Comparison of ENCODE assay signal across 15 mouse cellular contexts in genomic region chrX:139783045-139783422, GRCm38 (mm10). TPM values are rescaled to one million over a fixed set of nuclear protein-coding genes. Genes with fewer than 3 reads are reported as not detected.
DNase-seq lines count a peak whose midpoint lies in the region; ATAC-seq lines count a peak whose summit lies in the region.
"Had no signal": no experiment of that assay in that cellular context is flagged by ENCODE, and none has a peak within 500 bp of the region (broad histone marks: within the 10 kb centered on the region; RNA-seq: fewer than 3 reads in every experiment).

No protein-coding gene starts in this region.

- no peak overlapping the region for H3K9ac ChIP-seq in midbrain, embryonic 11.5 days (ENCODE audit: low read length)
- no peak overlapping the region for H3K9ac ChIP-seq in midbrain, embryonic 15.5 days
- H3K9ac ChIP-seq: lung, embryonic 15.5 days; neural tube, embryonic 13.5 days had no signal

- intact Hi-C loops in heart, postnatal 14 days (cut with DNase I): no loop called here

- H3K9me3 ChIP-seq in midbrain, embryonic 11.5 days (ENCODE audit: control insufficient read depth, low read length): no peaks in the 10 kb centered on the region
- no peaks in the 10 kb centered on the region for H3K9me3 ChIP-seq in midbrain, embryonic 15.5 days
- H3K9me3 ChIP-seq: lung, embryonic 15.5 days; neural tube, embryonic 13.5 days had no signal

- H3K27me3 ChIP-seq in midbrain, embryonic 11.5 days (ENCODE audit: control insufficient read depth, insufficient read depth, low read length): peaks cover 8% of the 10 kb centered on the region
- peaks cover 15% of the 10 kb centered on the region for H3K27me3 ChIP-seq in midbrain, embryonic 15.5 days (replicated peaks)
- H3K27me3 ChIP-seq: lung, embryonic 15.5 days had no signal

- no peaks in the 10 kb centered on the region for H3K36me3 ChIP-seq in midbrain, embryonic 11.5 days (ENCODE audit: control insufficient read depth, insufficient read depth, low read length)
- no peaks in the 10 kb centered on the region for H3K36me3 ChIP-seq in midbrain, embryonic 15.5 days (replicated peaks)
- H3K36me3 ChIP-seq: lung, embryonic 15.5 days; neural tube, embryonic 13.5 days had no signal

- H3K4me2 ChIP-seq in midbrain, embryonic 11.5 days: no peak overlapping the region
- no peak overlapping the region for H3K4me2 ChIP-seq in midbrain, embryonic 15.5 days
- H3K4me2 ChIP-seq: lung, embryonic 15.5 days; neural tube, embryonic 13.5 days had no signal

- ATAC-seq in midbrain, embryonic 11.5 days (ENCODE audit: low FRiP score): peak; percentile 51
- no peak for ATAC-seq in midbrain, embryonic 15.5 days (replicated peaks)

- peaks cover 13% of the 10 kb centered on the region for H3K4me1 ChIP-seq in midbrain, embryonic 11.5 days (ENCODE audit: control insufficient read depth, insufficient read depth, low read length)
- no peaks in the 10 kb centered on the region for H3K4me1 ChIP-seq in midbrain, embryonic 15.5 days

- H3K27ac ChIP-seq in midbrain, embryonic 11.5 days (ENCODE audit: low read depth, low read length): no peak overlapping the region
- no peak overlapping the region for H3K27ac ChIP-seq in midbrain, embryonic 15.5 days
- H3K27ac ChIP-seq: lung, embryonic 15.5 days; neural tube, embryonic 13.5 days had no signal

- DNase-seq in heart, postnatal 14 days: peak; percentile 14 to 23
- DNase-seq in heart, adult 11 months: no peak
- no peak for DNase-seq in midbrain, embryonic 11.5 days (ENCODE audit: low spot score, missing footprints)
- DNase-seq in fibroblast of lung, adult 2 months (ENCODE audit: low read depth): peak; percentile 52
- DNase-seq in skeletal muscle tissue, adult 2 months (ENCODE audit: low read depth, low spot score): peak; percentile 58
- DNase-seq in layer of hippocampus, postnatal 14 days (ENCODE audit: low spot score in 2 of 2): no peak
- no peak for DNase-seq in cerebellum, adult 8-10 months
- DNase-seq: right cerebral cortex, postnatal 4 days had no signal

- WGBS in midbrain, embryonic 11.5 days: 21% methylated on average over 3 of the region's 3 CpGs
- 29% methylated on average over 3 of the region's 3 CpGs for WGBS in midbrain, embryonic 15.5 days

- no peak overlapping the region for H3K4me3 ChIP-seq in midbrain, embryonic 11.5 days (ENCODE audit: low read depth, low read length)
- H3K4me3 ChIP-seq in midbrain, embryonic 15.5 days: no peak overlapping the region
- H3K4me3 ChIP-seq: lung, embryonic 15.5 days; neural tube, embryonic 13.5 days had no signal

RNA-seq across cellular contexts. Expression of gene Ripply1, which starts 0.9 kb away (rescaled TPM):
- not detected for total RNA-seq in heart, postnatal 14 days (2021)
- polyA plus RNA-seq in midbrain, embryonic 11.5 days (2014; fragmentation: Nextera tagmentation; extraction: Ambion mirVana): 0.34 TPM in 1 of 2 replicates, not detected in the other
- not detected in 2 replicates for polyA plus RNA-seq in midbrain, embryonic 15.5 days (2015; fragmentation: Nextera tagmentation; extraction: Ambion mirVana)
- not detected for total RNA-seq in layer of hippocampus, postnatal 14 days (2021)
- total RNA-seq: common myeloid progenitor, adult 5-6 weeks; left cerebral cortex, adult 18-20 months had no signal
- polyA plus RNA-seq: hindbrain, embryonic 11.5 days; lung, embryonic 15.5 days; neural tube, embryonic 13.5 days; testis, adult 2 months had no signal

RNA-seq across cellular contexts. Expression of gene Cldn2, which starts 17.6 kb away (rescaled TPM):
- total RNA-seq in heart, postnatal 14 days (2021): not detected
- 0.17 and 0.23 TPM in 2 replicates for polyA plus RNA-seq in midbrain, embryonic 11.5 days (2014; fragmentation: Nextera tagmentation; extraction: Ambion mirVana)
- polyA plus RNA-seq in midbrain, embryonic 15.5 days (2015; fragmentation: Nextera tagmentation; extraction: Ambion mirVana): 0.59 and 0.77 TPM in 2 replicates
- total RNA-seq in layer of hippocampus, postnatal 14 days (2021): 10 to 100 TPM in 1 of 2 experiments, 1 to 10 TPM in 1; 1.3 to 12.2 TPM
- total RNA-seq: common myeloid progenitor, adult 5-6 weeks had no signal

Comparison
In these comparisons a context has a peak if more than half of its experiments do, and no peak if none do; other contexts are left out.
1. DNase-seq: peak in heart, postnatal 14 days (2 of 2), fibroblast of lung, adult 2 months (single experiment) and skeletal muscle tissue, adult 2 months (single experiment); none in heart, adult 11 months (single experiment), midbrain, embryonic 11.5 days (single experiment), layer of hippocampus, postnatal 14 days (0 of 2) and cerebellum, adult 8-10 months (single experiment).